In the genomic region with DNA sequence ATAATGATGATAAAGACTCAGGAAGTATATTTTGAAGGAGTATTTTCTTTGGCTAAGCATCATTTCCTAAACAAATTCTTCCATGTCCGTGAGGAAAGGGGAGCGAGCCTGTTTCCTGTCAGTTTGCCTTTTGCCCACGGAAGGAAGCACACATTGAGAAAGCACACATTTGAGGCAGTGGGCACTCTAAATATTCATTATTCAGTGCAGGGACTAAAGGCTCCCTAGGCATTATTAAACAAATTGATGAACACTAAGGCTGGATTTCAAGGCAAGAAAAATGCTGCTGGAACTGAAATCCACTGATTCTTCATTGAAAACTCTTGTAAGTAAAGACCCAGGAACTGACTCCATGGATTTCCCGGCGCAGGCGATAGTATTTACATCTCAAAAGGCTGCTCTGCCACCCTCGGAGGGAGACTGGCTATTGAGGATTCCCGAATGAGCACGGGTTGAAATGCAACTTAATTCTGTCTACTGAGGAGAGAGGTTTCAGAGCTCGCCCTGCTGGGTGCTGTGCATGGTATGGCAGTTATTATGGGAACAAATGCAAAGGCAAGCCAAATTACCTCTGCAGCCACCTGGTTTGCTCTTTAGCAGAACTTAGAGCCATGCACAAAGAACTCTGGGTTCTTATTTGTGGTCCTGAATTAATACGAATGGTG, we compare ENCODE assay signal across 11 mouse cellular contexts.
DNase-seq lines count a peak whose midpoint lies in the region; ATAC-seq and TF ChIP-seq lines count a peak whose summit lies in the region.
"Had no signal": no experiment of that assay in that cellular context is flagged by ENCODE, and none has a peak within 500 bp of the region (broad histone marks: within the 10 kb centered on the region; RNA-seq: fewer than 3 reads in every experiment).

No protein-coding gene starts in this region.

- 6% methylated on average over 11 of the region's 11 CpGs for WGBS in intestine, embryonic 14.5 days
- WGBS in intestine, embryonic 15.5 days = 11% methylated on average over 11 of the region's 11 CpGs
- WGBS in forebrain, postnatal 0 days = 2% methylated on average over 11 of the region's 11 CpGs
- 1% methylated on average over 11 of the region's 11 CpGs for WGBS in midbrain, embryonic 14.5 days

- no peak overlapping the region for H3K4me3 ChIP-seq in intestine, embryonic 14.5 days (ENCODE audit: low read depth, low read length)
- H3K4me3 ChIP-seq in intestine, embryonic 15.5 days (replicated peaks) = no peak overlapping the region
- peak overlapping the region; percentile 24; the same call in 1 of the 2 replicates for H3K4me3 ChIP-seq in forebrain, postnatal 0 days (ENCODE audit: low read depth, low read length)
- 0 out of 2 replicates have a peak overlapping the region, but pooled peaks have one; percentile 1 for H3K4me3 ChIP-seq in midbrain, embryonic 14.5 days (replicated peaks; ENCODE audit: low read depth, low read length)
- H3K4me3 ChIP-seq: liver, embryonic 13.5 days had no signal

- no peaks in the 10 kb centered on the region for H3K4me1 ChIP-seq in intestine, embryonic 14.5 days (replicated peaks; ENCODE audit: control insufficient read depth, insufficient read depth, low read length)
- no peaks in the 10 kb centered on the region for H3K4me1 ChIP-seq in intestine, embryonic 15.5 days (replicated peaks)
- peaks cover 6% of the 10 kb centered on the region; the same call in 1 of the 2 replicates for H3K4me1 ChIP-seq in forebrain, postnatal 0 days (ENCODE audit: insufficient read depth)
- peaks cover 33% of the 10 kb centered on the region for H3K4me1 ChIP-seq in midbrain, embryonic 14.5 days (ENCODE audit: control insufficient read depth, insufficient read depth, low read length)
- H3K4me1 ChIP-seq: liver, embryonic 13.5 days had no signal

- no peak for TF ChIP-seq POLR2A in brain, embryonic 14.5 days (IDR thresholded peaks at IDR 0.05; ENCODE audit: borderline replicate concordance, extremely low read depth, insufficient read depth, insufficient read length, poor library complexity, severe bottlenecking)

- peak overlapping the region; percentile 14; the same call in 1 of the 2 replicates for H3K4me2 ChIP-seq in intestine, embryonic 14.5 days (ENCODE audit: low read length)
- no peak overlapping the region; the same call in 1 of the 2 replicates for H3K4me2 ChIP-seq in intestine, embryonic 15.5 days (replicated peaks)
- peak overlapping the region; percentile 46 for H3K4me2 ChIP-seq in forebrain, postnatal 0 days (ENCODE audit: low read depth)
- H3K4me2 ChIP-seq in midbrain, embryonic 14.5 days (ENCODE audit: low read length) = peak overlapping the region; percentile 47
- H3K4me2 ChIP-seq: liver, embryonic 13.5 days had no signal

- H3K9ac ChIP-seq in intestine, embryonic 14.5 days (ENCODE audit: low read length) = no peak overlapping the region
- no peak overlapping the region for H3K9ac ChIP-seq in intestine, embryonic 15.5 days
- no peak overlapping the region for H3K9ac ChIP-seq in forebrain, postnatal 0 days
- peak overlapping the region; percentile 34; the same call in 1 of the 2 replicates for H3K9ac ChIP-seq in midbrain, embryonic 14.5 days (replicated peaks; ENCODE audit: low read length)
- H3K9ac ChIP-seq: liver, embryonic 13.5 days had no signal

- no peak overlapping the region for H3K27ac ChIP-seq in intestine, embryonic 14.5 days (ENCODE audit: low read depth)
- no peak overlapping the region for H3K27ac ChIP-seq in intestine, embryonic 15.5 days
- no peak overlapping the region for H3K27ac ChIP-seq in forebrain, postnatal 0 days (ENCODE audit: low read depth, low read length)
- H3K27ac ChIP-seq in midbrain, embryonic 14.5 days (replicated peaks; ENCODE audit: low read depth, low read length) = peak overlapping the region; percentile 65
- H3K27ac ChIP-seq: liver, embryonic 13.5 days had no signal

- no peaks in the 10 kb centered on the region for H3K9me3 ChIP-seq in intestine, embryonic 14.5 days (ENCODE audit: control insufficient read depth, low read length)
- H3K9me3 ChIP-seq in intestine, embryonic 15.5 days = no peaks in the 10 kb centered on the region
- H3K9me3 ChIP-seq in forebrain, postnatal 0 days (ENCODE audit: low read length) = no peaks in the 10 kb centered on the region
- no peaks in the 10 kb centered on the region for H3K9me3 ChIP-seq in midbrain, embryonic 14.5 days (ENCODE audit: control insufficient read depth, low read length)
- H3K9me3 ChIP-seq: liver, embryonic 13.5 days had no signal

- no peak for ATAC-seq in intestine, embryonic 14.5 days (replicated peaks; ENCODE audit: low FRiP score, low TSS enrichment, low read depth)
- no peak for ATAC-seq in intestine, embryonic 15.5 days
- ATAC-seq in forebrain, postnatal 0 days = peak; percentile 61
- ATAC-seq in midbrain, embryonic 14.5 days (ENCODE audit: low FRiP score, low TSS enrichment) = peak; percentile 78; the same call in 1 of the 2 replicates

- no peaks in the 10 kb centered on the region for H3K27me3 ChIP-seq in intestine, embryonic 14.5 days (replicated peaks; ENCODE audit: control insufficient read depth, insufficient read depth, low read length)
- no peaks in the 10 kb centered on the region for H3K27me3 ChIP-seq in intestine, embryonic 15.5 days (replicated peaks)
- no peaks in the 10 kb centered on the region for H3K27me3 ChIP-seq in forebrain, postnatal 0 days (ENCODE audit: insufficient read depth, low read length)
- H3K27me3 ChIP-seq in midbrain, embryonic 14.5 days (ENCODE audit: control insufficient read depth, insufficient read depth, low read length) = no peaks in the 10 kb centered on the region
- H3K27me3 ChIP-seq: liver, embryonic 13.5 days had no signal

- DNase-seq in intestine, embryonic 14.5 days (ENCODE audit: low spot score) = no peak
- DNase-seq in brain, embryonic 14.5 days (ENCODE audit: low read depth) = peak; percentile 94
- peak; percentile 57 for DNase-seq in forebrain, postnatal 0 days
- DNase-seq in midbrain, embryonic 14.5 days = peak; percentile 81
- DNase-seq in thymus, adult 18-20 months = no peak
- DNase-seq in ovary, postnatal 36 days (ENCODE audit: low spot score) = no peak
- no peak for DNase-seq in cerebellum, adult 9-11 months
- DNase-seq: cerebellum, adult 11-12 months; liver, embryonic 13.5 days had no signal

- H3K36me3 ChIP-seq in intestine, embryonic 14.5 days (ENCODE audit: control insufficient read depth, insufficient read depth, low read length) = no peaks in the 10 kb centered on the region
- H3K36me3 ChIP-seq in intestine, embryonic 15.5 days = no peaks in the 10 kb centered on the region
- no peaks in the 10 kb centered on the region for H3K36me3 ChIP-seq in forebrain, postnatal 0 days (ENCODE audit: insufficient read depth)
- H3K36me3 ChIP-seq in midbrain, embryonic 14.5 days (ENCODE audit: control insufficient read depth, insufficient read depth, low read length) = no peaks in the 10 kb centered on the region
- H3K36me3 ChIP-seq: G1E; liver, embryonic 13.5 days had no signal

- no peak for TF ChIP-seq CTCF in brain, embryonic 14.5 days (IDR thresholded peaks at IDR 0.05; ENCODE audit: borderline replicate concordance, extremely low read depth, insufficient read depth, insufficient read length)
- no peak for TF ChIP-seq CTCF in forebrain, postnatal 0 days (IDR thresholded peaks at IDR 0.05; ENCODE audit: low read depth)

Comparison
In these comparisons a context has a peak if more than half of its experiments do, and no peak if none do; other contexts are left out.
1. ATAC-seq: peak in forebrain, postnatal 0 days (single experiment) and midbrain, embryonic 14.5 days (single experiment); none in intestine, embryonic 14.5 days (single experiment) and intestine, embryonic 15.5 days (single experiment).
2. DNase-seq: peak in brain, embryonic 14.5 days (single experiment), forebrain, postnatal 0 days (single experiment) and midbrain, embryonic 14.5 days (single experiment); none in intestine, embryonic 14.5 days (single experiment), thymus, adult 18-20 months (0 of 2), ovary, postnatal 36 days (single experiment) and cerebellum, adult 9-11 months (single experiment).
3. H3K4me3 ChIP-seq: peak in forebrain, postnatal 0 days (single experiment) and midbrain, embryonic 14.5 days (single experiment); none in intestine, embryonic 14.5 days (single experiment) and intestine, embryonic 15.5 days (single experiment).